Comparison of ENCODE assay signal across 33 mouse cellular contexts in the genomic region with DNA sequence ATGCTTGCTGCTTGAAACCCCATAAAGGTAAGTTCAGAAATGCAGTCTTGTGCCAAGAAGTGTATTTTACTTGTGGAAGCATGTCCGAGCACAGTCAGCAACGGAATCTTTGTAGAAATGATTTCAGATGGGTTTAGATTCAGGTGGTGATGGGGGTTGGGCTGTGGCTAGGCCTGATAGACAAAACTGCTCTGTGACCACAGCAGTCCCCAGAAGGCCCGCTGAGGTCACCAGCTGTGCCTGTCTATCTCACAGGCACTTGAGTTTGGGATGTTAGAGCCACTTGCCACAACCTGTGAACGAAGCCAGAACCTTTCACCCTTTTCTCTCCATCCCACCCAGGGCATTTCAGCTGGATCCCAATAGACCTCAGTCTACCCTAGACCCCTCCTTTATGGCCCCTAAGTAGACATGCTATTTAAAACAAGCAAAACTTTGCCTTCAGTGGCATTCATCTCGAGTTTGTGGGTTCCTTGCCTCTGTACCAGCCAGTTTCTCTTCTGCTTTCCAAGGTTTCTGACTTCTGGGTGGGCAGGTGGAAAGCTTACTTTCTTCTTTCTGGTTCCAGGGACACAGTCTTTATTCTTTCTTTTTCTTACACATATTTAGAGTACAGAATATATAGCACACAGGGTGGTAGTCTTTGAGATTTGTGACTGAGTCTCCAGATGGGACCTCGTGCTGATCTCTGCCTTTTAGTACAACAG. TPM values are rescaled to one million over a fixed set of nuclear protein-coding genes. Genes with fewer than 3 reads are reported as not detected.
DNase-seq lines count a peak whose midpoint lies in the region.
"Had no signal": no experiment of that assay in that cellular context is flagged by ENCODE, and none has a peak within 500 bp of the region (broad histone marks: within the 10 kb centered on the region; RNA-seq: fewer than 3 reads in every experiment).

No protein-coding gene starts in this region.

- peak; percentile 27 to 30 for DNase-seq in spleen, adult 18-20 months
- DNase-seq in spleen, adult 12 weeks (ENCODE audit: low spot score), result no peak
- peak; percentile 71 for DNase-seq in gastrocnemius, adult 18-20 months (ENCODE audit: low spot score)
- peak; percentile 21 for DNase-seq in mesoderm, embryonic 11.5 days (ENCODE audit: low read depth, low spot score)
- DNase-seq in frontal cortex, adult 2 months (ENCODE audit: extremely low spot score in 1 of 2, low spot score in 1 of 2), result no peak
- DNase-seq in cerebellum, adult 11 months, result no peak
- no peak for DNase-seq in left cerebral cortex, adult 11 months (ENCODE audit: low spot score)
- DNase-seq: adrenal gland, postnatal 10 days; cerebellum, adult 11-12 months; cerebellum, postnatal 10 days; forebrain, postnatal 0 days; heart, postnatal 36 days; kidney, adult 8-10 months; kidney, postnatal 4 days; left cerebral cortex, postnatal 4 days; liver, postnatal 0 days; lung, postnatal 36 days; thymus, postnatal 14 days had no signal

RNA-seq across cellular contexts. Expression of a gene that starts 26.1 kb away (rescaled TPM):
- total RNA-seq in gastrocnemius, adult 18-20 months (2021), result 1,000 to 10,000 TPM; 2,421 to 2,564 TPM
- 0.19 and 0.38 TPM in 2 replicates for polyA plus RNA-seq in frontal cortex, adult 2 months (2012; rRNA removed)
- total RNA-seq: ES-E14; granulocyte monocyte progenitor cell, adult 5-6 weeks; heart, postnatal 36 days; megakaryocyte, adult 5-6 weeks had no signal
- polyA plus RNA-seq: erythroblast, embryonic 14.5 days; forebrain, embryonic 11.5 days; heart, embryonic 11.5 days; hindbrain, embryonic 12.5 days; kidney, postnatal 0 days; liver, embryonic 12.5 days; liver, postnatal 0 days; lung, embryonic 16.5 days; small intestine, adult 2 months; stomach, embryonic 14.5 days; testis, adult 2 months had no signal

RNA-seq across cellular contexts. Expression of a gene that starts 55.1 kb away (rescaled TPM):
- 1,000 to 10,000 TPM; 2,776 to 3,903 TPM for total RNA-seq in gastrocnemius, adult 18-20 months (2021)
- 0.12 and 0.32 TPM in 2 replicates for polyA plus RNA-seq in frontal cortex, adult 2 months (2012; rRNA removed)
- total RNA-seq: granulocyte monocyte progenitor cell, adult 5-6 weeks; heart, postnatal 36 days; megakaryocyte, adult 5-6 weeks had no signal
- polyA plus RNA-seq: erythroblast, embryonic 14.5 days; forebrain, embryonic 11.5 days; hindbrain, embryonic 12.5 days; intestine, embryonic 16.5 days; kidney, postnatal 0 days; lung, embryonic 16.5 days; midbrain, embryonic 12.5 days; small intestine, adult 2 months had no signal

Comparison
In these comparisons a context has a peak if more than half of its experiments do, and no peak if none do; other contexts are left out.
1. DNase-seq: peak in spleen, adult 18-20 months (2 of 2), gastrocnemius, adult 18-20 months (single experiment) and mesoderm, embryonic 11.5 days (single experiment); none in spleen, adult 12 weeks (single experiment), frontal cortex, adult 2 months (0 of 2), cerebellum, adult 11 months (single experiment) and left cerebral cortex, adult 11 months (single experiment).